Mouse (Mus musculus) activated CD4-positive, CD25-positive, alpha-beta regulatory T cell, adult 4 months (primary cell): Measurements from ENCODE around the gene Tmem102. TPM values are rescaled to one million over a fixed set of nuclear protein-coding genes. Genes with fewer than 3 reads are reported as not detected.

Experiments
- ATAC-seq: one replicate; pipeline ENCODE4 v1.8.0; 2017
- polyA plus RNA-seq, 2 experiments: library from polyadenylated mRNA; unstranded; fragments of 100-300 nt; shearing (Covaris generic); gene quantifications; one replicate each; pipeline ENCODE4 v1.2.1; 2017

The Tmem102 gene
- polyA plus RNA-seq, 2 experiments from 2014 or later, result not detected

DNA sequence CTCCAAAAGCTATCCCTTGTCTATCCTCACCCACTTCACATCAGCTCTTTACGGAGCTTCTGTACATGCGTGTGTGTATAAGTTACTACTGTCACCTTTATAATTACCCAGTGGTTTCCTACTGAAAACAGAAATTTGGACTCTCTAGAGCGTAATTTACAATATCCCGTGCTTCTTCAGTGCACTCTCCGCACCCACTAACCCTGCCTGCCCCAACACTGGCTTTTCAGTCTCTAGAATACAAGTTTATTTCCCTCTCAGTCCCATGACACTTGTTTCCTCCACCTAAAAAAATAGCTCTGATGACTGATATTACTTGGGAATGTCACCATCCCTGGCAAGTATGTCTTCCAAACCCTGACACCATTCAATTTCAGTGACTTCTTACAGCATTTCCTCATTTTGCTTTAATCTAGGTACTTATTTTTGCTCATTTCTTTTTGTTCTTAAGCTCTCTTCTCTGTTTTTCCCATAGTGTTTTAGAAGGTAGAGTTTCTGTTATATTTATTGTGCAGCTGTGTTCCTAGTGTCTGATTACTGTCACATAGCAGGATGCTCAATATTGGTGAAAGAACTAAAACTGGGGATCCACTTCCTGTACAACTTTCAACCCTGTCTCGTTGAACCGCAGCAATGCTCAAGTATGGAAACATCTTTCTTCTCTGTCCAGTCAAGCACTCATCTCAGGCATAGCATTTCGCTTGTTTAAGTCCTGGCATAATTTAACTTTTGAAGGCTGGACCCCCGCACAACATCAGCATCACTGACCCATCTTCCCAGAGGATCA is 47.9 kb downstream of the Tmem102 start:
- ATAC-seq, result peak; percentile 15

DNA sequence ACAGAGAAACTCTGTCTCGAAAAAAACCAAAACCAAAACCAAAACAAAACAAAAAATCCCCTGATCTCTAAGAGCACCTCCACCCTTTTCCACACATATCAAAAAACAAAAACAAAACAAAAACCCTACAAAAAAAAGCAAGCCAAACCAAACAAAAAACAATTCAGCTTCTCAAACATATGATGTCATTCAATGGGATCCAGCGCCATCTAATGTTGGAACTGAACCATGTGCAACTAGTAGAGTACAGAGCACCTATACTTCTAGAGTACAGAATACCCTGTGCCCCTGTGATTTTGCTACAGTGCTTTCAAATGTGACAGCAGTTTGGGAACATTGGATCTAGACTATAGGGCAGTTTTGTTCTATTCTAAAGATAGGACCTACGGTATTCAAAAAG is 50.7 kb downstream of the Tmem102 start:
- no peak for ATAC-seq

DNA sequence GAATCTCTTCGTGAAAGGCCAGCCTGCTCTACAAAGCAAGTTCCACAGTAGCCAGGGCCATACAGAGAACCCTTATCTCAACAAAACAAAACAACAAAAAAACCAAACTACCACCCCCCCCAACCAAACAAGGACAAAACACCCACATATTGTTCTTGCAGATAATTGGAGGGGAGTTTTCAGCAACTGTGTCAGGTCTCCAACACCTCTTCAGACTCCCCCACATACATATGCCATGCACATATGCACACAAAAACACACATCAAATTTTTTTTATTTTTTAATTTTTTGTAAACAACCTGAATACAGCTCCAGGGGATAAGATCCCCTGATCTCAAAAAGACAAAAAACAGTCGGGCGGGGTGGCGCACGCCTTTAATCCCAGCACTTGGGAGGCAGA is 51.2 kb downstream of the Tmem102 start:
- ATAC-seq, result no peak

Other genes with a start within 250 kb of the Tmem102 start
- gene Efnb3, start 245.4 kb downstream of the Tmem102 start, polyA plus RNA-seq, result under 1 TPM in 1 of 2 experiments, not detected in 1; 0.17 TPM
- 10 to 100 TPM; 25.6 to 27.6 TPM for gene Wrap53, start 225.4 kb downstream of the Tmem102 start, polyA plus RNA-seq
- gene Trp53, start 225.3 kb downstream of the Tmem102 start, polyA plus RNA-seq, result 100 to 1,000 TPM; 231 to 302 TPM
- gene Atp1b2, start 199.7 kb downstream of the Tmem102 start, polyA plus RNA-seq, result under 1 TPM in 1 of 2 experiments, not detected in 1; 0.46 TPM
- gene Shbg, start 187.7 kb downstream of the Tmem102 start, polyA plus RNA-seq, result not detected
- not detected for gene Sat2, start 183.6 kb downstream of the Tmem102 start, polyA plus RNA-seq
- 1 to 10 TPM; 6.5 to 7.1 TPM for gene Fxr2, start 172.6 kb downstream of the Tmem102 start, polyA plus RNA-seq
- not detected for gene Sox15, start 150.3 kb downstream of the Tmem102 start, polyA plus RNA-seq
- gene Mpdu1, start 143.0 kb downstream of the Tmem102 start, polyA plus RNA-seq, result 10 to 100 TPM; 41.3 to 59.7 TPM
- gene Cd68, start 139.5 kb downstream of the Tmem102 start, polyA plus RNA-seq, result 1 to 10 TPM; 3.3 to 5.3 TPM
- 100 to 1,000 TPM; 202 to 297 TPM for gene Eif4a1, start 133.2 kb downstream of the Tmem102 start, polyA plus RNA-seq
- gene Senp3, start 123.5 kb downstream of the Tmem102 start, polyA plus RNA-seq, result 10 to 100 TPM; 32.7 to 33.0 TPM
- gene Tnfsf13, start 119.8 kb downstream of the Tmem102 start, polyA plus RNA-seq, result not detected
- gene Tnfsf12, start 109.8 kb downstream of the Tmem102 start, polyA plus RNA-seq, result not detected
- not detected for gene Tnfsfm13, start 109.5 kb downstream of the Tmem102 start, polyA plus RNA-seq
- 10 to 100 TPM; 24.0 to 28.8 TPM for gene Polr2a, start 47.0 kb downstream of the Tmem102 start, polyA plus RNA-seq
- gene Slc35g3, start 43.7 kb downstream of the Tmem102 start, polyA plus RNA-seq, result not detected
- 1 to 10 TPM; 7.8 to 8.1 TPM for gene Zbtb4, start 39.7 kb downstream of the Tmem102 start, polyA plus RNA-seq
- gene Chrnb1, start 9.7 kb downstream of the Tmem102 start, polyA plus RNA-seq, result 1 to 10 TPM in 1 of 2 experiments, under 1 TPM in 1; 0.66 to 4.1 TPM
- gene Fgf11, start 3.8 kb downstream of the Tmem102 start, polyA plus RNA-seq, result not detected
- gene Gm39566, start 9.7 kb upstream of the Tmem102 start, polyA plus RNA-seq, result under 1 TPM in 1 of 2 experiments, not detected in 1; 0.08 TPM
- gene Spem2, start 12.8 kb upstream of the Tmem102 start, polyA plus RNA-seq, result not detected
- gene Spem1, start 16.6 kb upstream of the Tmem102 start, polyA plus RNA-seq, result not detected
- gene Nlgn2, start 32.2 kb upstream of the Tmem102 start, polyA plus RNA-seq, result under 1 TPM; 0.59 to 0.66 TPM
- gene Tmem256, start 32.9 kb upstream of the Tmem102 start, polyA plus RNA-seq, result 100 to 1,000 TPM; 127 to 138 TPM
- 10 to 100 TPM; 15.4 to 17.5 TPM for gene Plscr3, start 40.8 kb upstream of the Tmem102 start, polyA plus RNA-seq
- not detected for gene Tnk1, start 53.1 kb upstream of the Tmem102 start, polyA plus RNA-seq
- not detected for gene Tmem95, start 72.4 kb upstream of the Tmem102 start, polyA plus RNA-seq
- under 1 TPM in 1 of 2 experiments, not detected in 1; 0.56 TPM for gene Kctd11, start 75.8 kb upstream of the Tmem102 start, polyA plus RNA-seq
- 100 to 1,000 TPM; 213 to 273 TPM for gene Acap1, start 89.9 kb upstream of the Tmem102 start, polyA plus RNA-seq
- gene 2810408A11Rik, start 95.4 kb upstream of the Tmem102 start, polyA plus RNA-seq, result 1 to 10 TPM; 1.1 to 1.2 TPM
- 1 to 10 TPM; 7.9 to 8.0 TPM for gene Neurl4, start 95.4 kb upstream of the Tmem102 start, polyA plus RNA-seq
- 100 to 1,000 TPM in 1 of 2 experiments, 10 to 100 TPM in 1; 90.7 to 106 TPM for gene Gps2, start 108.3 kb upstream of the Tmem102 start, polyA plus RNA-seq
- 1,000 to 10,000 TPM; 1,092 to 1,351 TPM for gene Eif5a, start 116.3 kb upstream of the Tmem102 start, polyA plus RNA-seq
- not detected for gene Ybx2, start 130.2 kb upstream of the Tmem102 start, polyA plus RNA-seq
- gene Slc2a4, start 142.6 kb upstream of the Tmem102 start, polyA plus RNA-seq, result not detected
- gene Cldn7, start 159.2 kb upstream of the Tmem102 start, polyA plus RNA-seq, result not detected
- gene Ctdnep1, start 175.5 kb upstream of the Tmem102 start, polyA plus RNA-seq, result 10 to 100 TPM; 21.4 to 24.8 TPM
- 10 to 100 TPM; 62.1 to 69.7 TPM for gene Elp5, start 176.9 kb upstream of the Tmem102 start, polyA plus RNA-seq
- 100 to 1,000 TPM; 343 to 373 TPM for gene Gabarap, start 185.5 kb upstream of the Tmem102 start, polyA plus RNA-seq
- 10 to 100 TPM; 32.1 to 44.9 TPM for gene Phf23, start 190.2 kb upstream of the Tmem102 start, polyA plus RNA-seq
- 1 to 10 TPM; 2.7 to 3.9 TPM for gene Dvl2, start 195.0 kb upstream of the Tmem102 start, polyA plus RNA-seq
- gene Acadvl, start 209.8 kb upstream of the Tmem102 start, polyA plus RNA-seq, result 100 to 1,000 TPM; 107 to 139 TPM
- 10 to 100 TPM in 1 of 2 experiments, 1 to 10 TPM in 1; 9.7 to 11.6 TPM for gene Dlg4, start 211.3 kb upstream of the Tmem102 start, polyA plus RNA-seq
- gene Asgr1, start 248.5 kb upstream of the Tmem102 start, polyA plus RNA-seq, result not detected